Mouse (Mus musculus): ENCODE results near the gene Zfp689.

DNA sequence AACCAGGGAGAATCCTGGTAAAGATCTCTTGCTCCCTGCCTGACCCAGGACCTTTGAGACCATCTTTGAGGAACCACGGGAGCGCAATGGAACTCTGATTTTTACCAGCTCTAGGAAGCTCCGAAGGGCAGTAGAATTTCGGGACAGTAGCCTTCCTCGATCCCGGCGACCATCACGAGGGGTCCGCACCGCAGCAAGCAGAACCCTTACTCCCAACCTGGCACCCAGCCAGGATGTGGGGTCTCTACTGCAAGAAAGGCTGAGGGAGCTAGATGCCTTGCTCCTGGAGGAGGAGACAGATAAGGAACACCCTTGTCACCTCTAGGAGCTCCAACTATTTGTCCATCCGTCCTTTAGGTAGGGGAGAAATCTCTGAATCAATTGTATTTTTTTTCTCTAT lies 27.4 kb upstream of the Zfp689 start:
- TF ChIP-seq MAFK (IDR thresholded peaks at IDR 0.05; ENCODE audit: insufficient read depth, low read depth, low read length) (no peak), ZNF384 (IDR thresholded peaks at IDR 0.05; ENCODE audit: low read depth, low read length) (no peak), ZC3H11A (IDR thresholded peaks at IDR 0.05; ENCODE audit: borderline replicate concordance, low read depth, low read length) (no peak), HCFC1 (IDR thresholded peaks at IDR 0.05; ENCODE audit: borderline replicate concordance, insufficient read depth, low read length) (no peak)

Measured in ES-E14 (cell line).